Mouse (Mus musculus) NIH3T3 (cell line): ENCODE measurements around the gene Dhrs7b.
"Not testable (repeated sequence)": the region's sequence is repeated elsewhere in the genome, so short reads cannot be mapped to it uniquely, and the experiment has no call there.

Experiments
- DNase-seq: peaks from one replicate; pipeline ENCODE4 v3.0.0-alpha.2; 2012; ENCODE audit warnings: low read depth

Gene Dhrs7b

DNA sequence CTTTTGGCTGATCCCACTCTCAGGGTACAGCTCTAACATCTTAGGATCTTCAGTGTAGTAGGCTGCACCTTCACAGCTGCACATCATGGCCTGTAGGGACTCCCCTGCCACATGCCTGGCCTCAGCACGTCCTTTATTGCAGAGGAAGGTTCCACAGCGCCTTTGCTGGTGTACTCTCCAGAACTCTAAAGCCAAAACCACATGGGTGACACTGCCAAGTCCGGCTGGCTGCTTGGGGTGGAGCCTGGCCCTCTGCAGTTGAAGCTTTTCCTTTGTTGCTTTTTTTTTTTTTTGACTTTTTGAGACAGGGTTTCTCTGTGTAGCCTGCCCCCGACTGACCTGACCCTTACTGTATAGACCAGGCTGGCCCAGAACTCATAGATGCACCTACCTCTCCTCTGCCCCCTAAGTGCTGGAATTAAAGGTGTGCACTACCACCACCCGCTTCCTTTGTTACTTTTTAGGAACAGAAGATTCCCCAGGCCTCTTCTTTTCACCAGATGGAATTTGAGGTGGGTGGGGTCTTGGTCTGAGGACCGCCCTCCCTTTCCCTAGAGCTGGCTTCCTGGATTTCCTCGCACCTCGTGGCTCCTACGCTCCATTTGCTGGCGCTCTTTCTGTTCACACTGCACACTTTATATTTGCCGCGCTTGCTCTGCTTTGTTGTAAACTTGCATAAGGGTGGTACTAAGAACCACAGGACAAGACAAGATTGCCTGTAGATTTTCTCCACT is 11.2 kb downstream of the Dhrs7b start:
- peak; percentile 49 for DNase-seq

DNA sequence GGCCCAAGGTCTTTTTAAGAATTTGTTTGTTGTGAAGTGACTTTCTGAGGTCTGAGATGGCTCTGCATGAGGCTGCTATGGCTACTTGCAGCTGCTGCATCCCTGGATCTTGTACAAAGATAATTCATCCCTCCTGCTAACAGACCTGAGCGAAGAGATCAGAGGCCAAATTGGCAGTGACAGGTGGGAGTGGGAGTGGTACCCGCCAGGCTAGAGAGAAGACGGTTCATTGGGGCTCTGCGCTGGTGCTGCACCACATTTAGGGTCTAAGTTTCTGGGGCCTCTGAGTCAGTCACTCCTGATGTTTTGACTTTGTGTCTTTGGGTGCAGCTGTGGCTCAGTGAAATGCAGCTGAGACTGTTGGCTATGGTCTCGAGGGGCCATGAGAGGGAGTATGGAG is 13.0 kb downstream of the Dhrs7b start:
- DNase-seq: no peak

DNA sequence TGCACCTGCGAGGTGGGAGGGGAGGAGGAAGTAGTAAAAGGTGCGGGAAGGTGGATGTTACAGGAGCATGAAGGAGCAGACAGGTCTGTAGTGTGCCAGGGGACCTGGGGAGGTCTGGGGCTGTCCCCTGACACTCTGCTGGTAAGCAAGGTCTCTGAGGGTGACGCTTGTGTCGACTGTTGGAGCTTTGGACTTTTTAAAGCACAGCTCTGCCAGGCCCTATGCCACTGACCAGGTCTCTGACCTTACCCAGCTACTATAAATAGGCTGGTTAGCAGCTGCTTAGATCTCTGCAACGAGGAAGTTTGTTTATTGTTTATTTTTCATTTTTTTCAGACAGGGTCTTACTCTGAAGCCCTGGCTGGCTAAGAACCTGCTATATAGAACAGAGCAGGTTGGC is 15.0 kb downstream of the Dhrs7b start:
- DNase-seq: no peak

DNA sequence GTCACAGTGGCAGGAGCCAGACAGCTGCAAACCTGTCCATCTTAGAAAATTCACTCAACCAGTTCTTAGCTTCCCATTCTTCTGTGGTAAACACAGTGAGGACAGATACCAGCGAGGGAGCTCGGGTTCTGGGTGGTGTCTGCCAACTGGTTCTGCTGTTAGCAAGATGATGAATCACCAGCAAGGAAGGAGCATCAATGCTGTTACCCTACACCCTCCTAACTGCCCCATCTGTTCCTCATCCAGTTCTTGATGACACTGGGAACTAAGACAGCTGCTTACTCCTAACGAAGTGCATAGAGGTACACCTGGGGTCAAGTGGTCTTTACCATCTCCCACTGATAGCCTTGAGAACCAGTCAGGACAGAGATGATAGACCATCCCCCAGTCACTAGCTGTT is 26.2 kb downstream of the Dhrs7b start:
- DNase-seq: peak; percentile 53

DNA sequence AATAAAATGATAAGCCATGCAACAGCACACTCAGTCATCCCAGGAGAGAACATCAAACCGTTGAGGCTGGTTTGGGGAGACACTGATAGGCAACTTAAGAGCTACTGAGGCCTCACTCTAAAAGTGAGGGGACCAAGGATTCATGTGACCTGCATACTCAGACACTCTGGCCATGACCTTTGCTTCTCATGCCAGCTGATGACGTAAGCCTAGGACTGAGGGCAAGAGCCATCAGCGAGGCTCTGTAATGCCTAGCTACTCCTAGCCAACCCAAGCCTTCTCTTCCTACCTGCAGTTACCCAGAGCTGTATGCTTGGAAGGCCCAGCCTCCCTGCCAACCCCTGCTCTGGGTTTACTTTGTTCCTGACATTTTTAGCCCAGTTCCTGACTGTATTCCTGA is 31.6 kb downstream of the Dhrs7b start:
- no peak for DNase-seq

DNA sequence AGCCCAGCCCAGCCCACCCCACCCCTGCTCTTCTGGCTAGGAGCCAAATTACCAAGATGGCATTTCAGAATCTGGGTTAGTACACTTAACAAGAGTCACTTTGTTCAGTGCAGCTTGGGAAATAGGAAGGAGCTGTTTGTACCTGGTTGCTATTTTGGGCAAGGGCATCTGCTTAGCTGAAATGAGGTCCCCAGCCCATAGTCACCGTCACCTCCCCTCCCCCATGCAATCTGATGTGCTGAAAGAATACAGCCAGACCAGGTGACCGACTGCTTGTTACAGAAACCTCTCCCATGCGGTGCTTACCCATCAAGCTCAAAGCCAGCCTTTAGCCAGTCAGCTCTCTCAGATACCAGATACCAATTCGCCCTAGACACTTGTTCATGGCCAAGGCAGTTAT is 32.8 kb downstream of the Dhrs7b start:
- no peak for DNase-seq

DNA sequence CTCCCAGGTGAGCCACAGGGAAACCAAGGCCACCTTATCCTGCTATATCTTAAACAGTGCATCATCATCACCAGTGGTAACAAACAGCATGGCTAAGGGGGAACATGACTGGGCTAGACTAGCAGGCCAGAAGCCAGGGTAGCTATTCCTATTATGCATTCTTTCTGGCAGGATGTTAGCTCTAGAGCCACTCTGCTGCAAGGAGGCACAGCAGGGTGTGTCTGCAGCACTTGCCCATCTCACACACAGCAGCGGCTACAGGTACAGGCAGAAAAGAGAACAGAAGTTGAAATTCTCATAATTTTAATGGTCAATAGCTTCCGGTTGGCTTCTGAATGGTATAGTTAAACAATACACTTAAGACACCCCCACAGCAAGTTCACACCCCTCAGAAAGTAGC is 33.7 kb downstream of the Dhrs7b start:
- DNase-seq: no peak

DNA sequence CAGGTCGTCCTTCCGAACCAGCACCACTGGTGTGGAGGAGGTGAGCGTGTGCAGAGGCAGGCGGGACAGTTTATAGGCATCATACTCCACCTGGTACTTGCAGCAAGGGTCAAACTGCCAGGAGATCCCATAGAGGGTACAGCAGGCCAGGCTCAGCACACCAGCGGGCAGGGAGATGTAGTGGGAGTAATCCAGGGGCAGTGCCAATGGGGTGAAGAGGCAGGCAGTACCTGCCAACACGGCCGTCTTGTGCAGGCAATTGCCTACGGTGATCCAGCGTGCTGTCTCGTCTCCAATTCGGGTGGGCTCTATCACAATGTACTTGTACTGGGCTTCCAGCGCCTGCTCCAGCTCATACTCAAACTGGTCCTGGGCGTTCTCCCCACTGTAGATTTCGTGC is 34.5 kb downstream of the Dhrs7b start:
- DNase-seq: no peak

DNA sequence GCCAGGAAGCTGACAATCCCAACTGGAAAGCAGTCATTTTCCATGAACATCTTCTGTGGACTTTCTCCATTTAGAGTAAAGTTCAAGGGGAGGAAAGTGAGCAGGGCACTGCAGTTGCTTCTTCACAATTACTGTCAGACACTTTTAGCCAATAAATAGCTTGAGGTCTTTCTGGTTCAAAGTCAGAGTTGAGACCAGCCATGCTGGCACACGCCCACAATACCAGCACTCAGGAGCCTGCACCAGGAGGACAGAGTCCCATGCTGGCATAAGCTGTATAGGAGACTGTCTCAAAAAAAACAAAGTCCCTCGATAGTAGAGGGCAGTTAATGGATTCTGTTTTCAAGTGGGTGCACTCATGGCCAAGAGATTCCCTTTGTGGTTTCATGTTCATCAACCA is 35.6 kb downstream of the Dhrs7b start:
- no peak for DNase-seq

DNA sequence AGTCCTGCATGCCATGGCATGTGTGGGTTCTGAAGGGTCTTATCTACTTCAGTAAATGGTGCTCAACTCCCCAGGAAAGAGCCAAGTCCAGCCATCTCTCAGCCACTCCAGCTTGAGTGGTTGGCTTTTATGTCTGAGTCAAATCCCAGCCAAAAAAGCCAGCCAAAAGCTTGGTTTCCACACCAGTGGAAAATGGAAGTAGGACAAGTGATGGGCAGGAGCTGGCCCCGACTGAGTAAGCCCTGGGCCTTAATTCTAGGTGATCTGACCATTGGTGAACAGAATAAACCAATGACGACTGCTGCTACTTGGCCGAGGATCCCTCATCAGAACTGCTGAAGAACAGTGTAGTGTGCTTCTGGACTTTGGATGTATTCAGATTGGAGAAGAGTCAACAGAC is 37.0 kb downstream of the Dhrs7b start:
- DNase-seq: no peak

DNA sequence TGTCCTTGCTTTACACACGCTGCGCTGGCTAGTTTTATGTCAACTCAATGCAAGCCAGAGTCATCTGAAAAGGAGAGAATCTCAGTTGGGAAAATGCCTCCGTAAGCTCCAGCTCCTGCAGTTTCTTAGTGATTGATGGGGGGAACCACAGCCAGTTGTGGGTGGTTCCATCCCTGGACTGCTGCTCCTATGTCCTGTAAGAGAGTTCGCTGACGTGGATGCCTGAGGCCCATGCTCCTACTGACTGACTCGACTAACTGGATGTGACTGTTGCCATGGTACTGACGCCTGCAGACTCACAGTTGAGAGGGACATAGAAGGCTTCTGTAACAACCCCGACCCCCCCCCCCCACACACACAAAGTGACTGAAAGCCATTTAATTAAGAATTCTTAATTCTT is 37.5 kb downstream of the Dhrs7b start:
- no peak for DNase-seq

DNA sequence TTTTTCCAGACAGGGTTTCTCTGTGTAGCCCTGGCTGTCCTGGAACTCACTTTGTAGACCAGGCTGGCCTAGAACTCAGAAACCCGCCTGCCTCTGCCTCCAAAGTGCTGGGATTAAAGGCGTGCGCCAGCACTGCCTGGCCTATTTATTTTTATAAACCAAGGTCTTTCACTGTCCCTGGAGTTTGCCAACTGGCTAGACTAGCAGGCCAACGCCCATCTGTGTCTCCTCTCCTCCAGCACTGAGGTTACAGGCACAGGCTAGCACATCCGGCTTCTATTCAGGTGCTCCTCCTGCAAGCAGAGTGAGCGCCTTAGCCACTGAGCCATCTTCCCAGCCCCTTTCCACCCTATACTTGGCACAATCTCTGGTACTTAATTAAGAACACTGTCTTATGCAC is 39.0 kb downstream of the Dhrs7b start:
- DNase-seq: not testable (repeated sequence)

DNA sequence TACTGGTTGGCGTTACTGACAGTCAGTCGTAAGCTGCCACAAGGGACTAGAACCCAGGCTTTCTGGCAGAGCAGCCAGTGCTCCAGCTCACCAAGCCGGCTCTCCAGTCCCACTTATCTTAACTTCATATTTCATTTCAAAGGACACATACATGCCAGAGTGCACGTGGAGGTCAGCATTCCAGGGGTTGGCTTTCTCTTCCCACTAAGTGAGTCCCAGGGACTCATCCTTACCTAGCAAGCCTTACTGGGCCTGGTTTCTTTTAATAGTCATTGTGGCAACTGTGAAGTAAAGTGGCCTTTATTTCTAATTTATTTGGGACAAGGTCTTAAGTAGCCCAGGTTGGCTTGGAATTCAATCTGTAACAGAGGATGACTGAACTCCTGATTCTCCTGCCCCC is 41.0 kb downstream of the Dhrs7b start:
- DNase-seq: no peak

DNA sequence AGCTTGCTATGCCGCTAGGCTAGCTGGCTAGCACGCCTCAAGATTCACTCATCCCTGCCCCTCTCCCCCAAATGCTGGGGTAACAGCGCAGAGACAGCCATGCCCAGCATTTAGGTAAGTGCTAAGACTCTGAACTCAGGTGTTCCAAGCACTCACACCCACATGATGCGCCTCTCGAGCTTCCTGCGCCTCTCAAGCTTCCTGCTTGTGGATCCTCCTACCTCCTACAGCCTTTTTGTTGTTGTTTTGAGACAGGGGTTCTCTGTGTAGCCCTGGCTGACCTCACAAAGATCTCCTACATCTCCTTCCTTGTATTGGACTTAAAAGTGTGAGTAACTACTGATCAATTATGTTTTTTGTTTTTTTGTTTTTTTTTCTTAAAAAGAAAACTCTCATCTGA is 42.7 kb downstream of the Dhrs7b start:
- no peak for DNase-seq

DNA sequence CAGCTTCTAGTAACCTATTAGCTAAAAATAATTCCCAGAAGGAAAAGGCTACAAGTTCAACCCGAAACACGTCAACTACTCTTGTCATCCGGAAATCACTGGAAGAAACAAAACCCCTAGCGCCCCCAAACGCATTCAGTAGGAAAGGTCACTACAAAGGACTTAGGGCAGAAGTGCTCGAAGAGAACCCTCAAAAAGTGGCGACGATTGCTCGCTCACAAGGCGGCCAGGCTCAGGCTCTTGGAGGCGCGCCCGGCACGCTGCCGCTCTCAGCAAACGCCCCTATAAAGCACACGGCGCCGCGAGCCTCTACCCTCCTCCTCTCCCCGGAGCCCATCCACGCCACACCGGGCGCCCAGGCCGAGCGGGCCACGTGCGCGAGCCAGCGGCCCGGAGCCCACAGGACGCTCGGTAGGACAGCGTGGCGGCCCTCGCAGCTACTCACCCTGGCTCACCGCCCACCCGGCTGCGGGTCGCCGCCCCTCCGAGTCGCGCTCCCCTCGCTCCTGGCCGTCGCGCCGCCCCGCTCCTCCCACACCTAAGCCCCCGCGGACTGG is 47.7 kb downstream of the Dhrs7b start:
- DNase-seq: peak; percentile 68

DNA sequence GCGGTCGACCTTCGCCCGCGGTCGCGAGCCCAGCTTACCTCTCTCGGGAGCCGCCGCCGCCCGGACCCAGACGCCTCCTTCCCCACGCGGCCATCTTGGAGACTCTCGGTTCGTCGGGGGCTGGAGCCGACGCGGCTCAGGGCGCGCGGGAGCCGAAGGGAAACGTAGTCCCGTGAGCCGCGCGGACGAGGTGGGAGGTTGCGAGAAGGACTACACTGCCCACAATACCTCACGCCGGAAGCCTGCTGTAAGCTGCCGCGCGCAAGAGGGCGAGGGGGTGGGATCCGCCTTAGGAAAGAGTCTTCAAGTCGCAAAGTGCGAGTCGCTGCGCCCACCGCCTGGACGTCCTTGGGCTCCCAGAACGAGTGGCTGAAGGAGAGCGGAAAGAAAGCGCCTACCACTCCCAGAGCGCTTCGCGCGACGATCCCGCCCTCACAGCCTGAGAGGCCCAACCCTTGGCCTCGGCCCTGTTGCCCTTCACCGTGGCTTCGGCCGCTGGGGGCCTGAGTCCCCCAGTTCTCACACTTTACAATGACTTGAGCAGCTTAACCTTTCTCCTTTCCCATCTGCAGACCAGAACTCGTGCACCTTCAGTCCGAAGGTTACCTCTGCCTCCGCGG is 48.4 kb downstream of the Dhrs7b start, which contains the start of gene Tmem11:
Tmem11 (minus strand) TSS at position 598 of the 620 bp plus-strand sequence.
- peak; percentile 97 for DNase-seq

DNA sequence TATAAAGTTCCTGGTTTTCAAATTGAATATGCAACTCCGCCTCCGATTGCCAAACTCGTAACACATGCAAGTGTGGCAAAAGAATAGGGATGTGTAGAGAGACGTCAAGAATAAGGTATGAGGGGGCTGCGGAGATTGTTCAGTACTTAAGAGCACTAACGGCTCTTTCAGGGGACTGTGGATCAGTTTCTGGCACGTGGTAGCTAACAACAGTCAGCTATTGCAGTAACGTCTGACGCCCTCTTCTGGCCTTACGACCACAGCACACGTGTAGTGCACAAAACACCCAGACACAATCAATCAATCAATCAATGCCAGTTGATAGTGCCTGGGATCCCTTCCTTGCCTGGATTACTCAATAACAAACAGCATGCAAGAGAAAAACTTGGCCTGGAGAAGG is 49.0 kb downstream of the Dhrs7b start:
- peak; percentile 81 for DNase-seq

DNA sequence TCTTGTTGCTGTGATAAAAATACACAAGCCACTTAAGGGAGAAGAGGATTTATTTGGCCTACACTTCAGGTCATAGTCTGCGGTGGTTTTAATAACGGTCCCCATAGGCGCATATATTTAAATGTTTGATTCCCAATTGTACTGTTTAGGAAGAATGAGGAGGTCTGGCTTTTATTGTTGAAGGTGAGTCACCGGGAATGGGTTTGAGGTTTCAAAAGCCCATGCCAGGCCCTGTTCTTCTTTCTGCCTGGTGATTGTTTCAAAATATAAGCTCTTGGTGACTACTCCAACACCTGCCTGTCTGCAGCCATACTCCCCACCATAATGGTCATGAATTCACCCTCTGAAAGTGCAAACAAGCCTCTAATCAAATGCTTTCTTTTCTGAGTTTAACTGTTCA is 50.1 kb downstream of the Dhrs7b start:
- DNase-seq: peak; percentile 28

DNA sequence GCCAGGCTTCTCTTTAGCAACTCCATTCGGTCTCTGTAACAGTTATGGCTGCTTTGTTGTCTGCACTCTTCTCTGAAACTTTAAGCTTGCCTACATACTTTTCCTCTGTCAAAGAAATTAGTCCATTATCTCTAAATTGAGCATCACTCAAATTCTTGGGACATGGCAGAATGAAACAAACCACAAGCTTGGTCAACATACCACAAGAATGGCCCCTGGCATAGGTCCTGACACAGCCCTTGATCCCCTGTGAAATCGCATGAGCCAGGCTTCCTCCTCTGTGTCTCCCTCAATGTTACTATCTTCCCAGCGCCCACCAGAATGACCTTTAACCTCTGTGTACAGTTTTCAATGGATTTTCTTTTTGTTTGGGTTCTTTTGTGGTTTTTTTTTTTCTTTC is 52.0 kb downstream of the Dhrs7b start:
- DNase-seq: no peak

DNA sequence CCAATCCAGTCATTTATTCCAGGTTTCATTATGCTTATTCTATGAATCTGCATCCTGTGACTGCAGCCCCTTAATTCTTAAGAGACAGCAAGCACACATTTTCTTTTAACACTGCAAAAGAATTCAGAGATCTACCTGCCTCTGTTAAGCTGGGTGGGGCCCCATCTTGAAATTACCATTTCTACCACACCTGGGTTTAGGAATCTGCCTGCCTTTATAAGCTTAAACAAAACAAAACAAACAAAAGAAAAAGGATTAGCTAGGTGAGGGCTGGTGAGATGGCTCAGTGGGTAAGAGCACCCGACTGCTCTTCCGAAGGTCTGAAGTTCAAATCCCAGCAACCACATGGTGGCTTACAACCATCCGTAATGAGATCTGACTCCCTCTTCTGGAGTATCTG is 56.6 kb downstream of the Dhrs7b start:
- not testable (repeated sequence) for DNase-seq

DNA sequence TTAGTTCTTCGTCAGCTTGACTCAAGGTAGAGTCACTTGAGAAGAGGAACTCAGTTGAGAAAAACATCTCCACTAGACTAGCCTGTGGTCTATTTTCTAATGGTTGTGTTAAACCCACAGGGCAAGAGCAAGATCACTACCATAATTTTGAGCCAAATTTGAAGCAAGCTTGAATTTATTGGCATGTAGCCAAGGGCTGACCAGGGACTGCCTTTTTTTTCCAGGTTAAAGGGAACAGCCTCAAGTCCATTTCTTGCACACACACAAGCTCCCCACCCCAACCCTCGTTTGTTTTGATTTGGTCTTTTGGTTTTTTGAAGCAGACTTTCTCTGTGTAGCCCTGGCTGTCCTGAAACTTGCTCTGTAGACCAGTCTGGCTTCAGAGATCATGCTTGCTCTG is 59.4 kb downstream of the Dhrs7b start:
- DNase-seq: peak; percentile 21

DNA sequence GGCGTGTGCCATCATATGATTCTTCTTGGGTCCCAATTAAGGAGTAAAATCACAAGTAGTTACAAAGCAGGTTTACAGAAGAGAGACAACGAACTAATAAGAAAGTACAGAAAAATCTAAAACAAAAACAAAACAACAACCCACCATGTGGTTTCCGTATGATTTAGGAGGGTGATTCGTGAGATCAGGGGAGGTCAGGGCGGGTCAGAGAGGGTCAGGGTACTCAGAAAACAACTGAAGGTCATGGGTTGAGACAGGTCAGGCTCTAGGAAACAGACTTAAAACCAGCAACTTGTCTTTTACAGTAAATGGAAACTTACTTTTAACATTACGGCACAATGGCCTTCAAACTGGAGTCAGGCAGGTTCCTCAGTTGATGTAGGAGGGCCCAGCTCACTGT is 59.9 kb downstream of the Dhrs7b start:
- DNase-seq: no peak

DNA sequence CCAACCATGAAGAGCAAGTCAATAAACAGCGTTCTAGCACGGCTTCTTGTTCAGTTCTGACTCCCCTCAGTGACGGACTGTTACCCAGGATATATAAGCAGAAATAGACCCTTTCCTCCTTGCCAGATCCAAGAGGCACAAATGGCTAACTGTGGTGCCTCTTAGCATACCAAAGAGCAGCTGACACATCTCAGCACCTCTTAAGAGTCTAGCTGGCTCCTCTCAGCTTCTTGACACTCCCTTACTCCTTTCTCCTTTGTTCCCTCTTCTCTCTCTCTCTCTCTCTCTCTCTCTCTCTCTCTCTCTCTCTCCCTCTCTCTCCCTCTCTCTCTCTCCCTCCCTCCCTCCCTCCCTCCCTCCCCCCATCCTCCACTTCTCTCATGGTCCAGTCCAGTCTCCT is 60.3 kb downstream of the Dhrs7b start:
- DNase-seq: no peak

DNA sequence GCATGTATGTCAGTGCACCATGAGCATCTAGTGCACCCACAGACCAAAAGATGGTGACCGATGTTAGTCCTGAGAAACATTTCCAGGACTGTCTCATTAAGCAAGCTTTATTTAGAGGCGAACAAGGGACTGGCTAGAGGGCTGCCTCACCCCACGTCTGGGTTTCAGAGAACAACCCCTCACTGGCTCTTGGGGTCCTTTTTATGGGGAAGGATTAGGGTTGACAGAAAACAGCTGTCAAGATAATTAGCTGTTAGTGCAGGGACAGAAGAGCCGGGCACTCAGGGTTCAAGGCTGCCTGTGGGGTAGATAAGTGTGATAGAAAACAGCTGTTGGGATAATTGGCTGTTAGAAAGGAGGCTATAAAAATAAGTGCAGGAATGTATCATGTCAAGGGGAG is 65.5 kb downstream of the Dhrs7b start:
- DNase-seq: no peak
